Mouse (Mus musculus) MN1 (cell line): ENCODE results near the gene Wdsub1.

Experiments used
- DNase-seq: peaks from one replicate; pipeline ENCODE4 v3.0.0-alpha.2; 2016; ENCODE audit warnings: low spot score

Gene Wdsub1

DNA sequence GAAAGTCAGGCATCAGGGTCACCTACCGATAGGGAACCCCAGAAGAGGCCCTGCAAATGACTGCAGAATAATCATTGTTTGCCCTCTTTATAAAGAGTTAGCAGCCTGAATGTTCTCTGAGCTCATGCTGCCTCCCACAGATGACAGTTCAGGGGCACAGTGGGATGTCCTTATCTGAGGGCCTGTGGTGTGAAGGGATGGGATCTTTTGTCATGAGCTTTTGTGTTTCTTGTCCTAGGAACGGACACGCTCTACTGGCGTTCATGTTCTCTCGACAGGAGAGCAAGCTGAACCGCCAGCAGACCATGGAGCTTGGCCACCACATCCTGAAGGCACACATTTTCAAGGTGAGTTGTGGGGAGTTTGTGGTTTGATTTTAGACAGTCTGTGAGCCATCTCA lies 76.4 kb downstream of the Wdsub1 start:
- DNase-seq = no peak

DNA sequence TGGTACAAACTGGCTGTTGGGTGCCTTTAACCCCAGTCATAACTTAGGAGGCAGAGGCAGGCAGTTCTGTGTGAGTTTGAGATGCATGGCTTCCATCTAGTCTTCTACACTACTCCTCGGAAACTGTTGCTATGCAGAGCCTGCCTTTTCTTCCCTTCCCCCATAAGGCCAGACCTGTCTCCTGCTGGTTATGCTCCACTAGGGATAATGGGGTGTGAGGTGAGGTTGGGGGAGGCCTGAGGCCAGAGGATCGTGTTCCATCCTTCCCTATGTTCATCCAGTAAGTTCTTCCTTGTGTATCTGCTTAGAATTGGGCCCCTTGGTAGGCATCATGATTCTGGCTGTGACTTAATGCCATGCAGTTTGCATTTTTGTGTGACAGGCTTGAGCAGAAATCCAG lies 76.8 kb downstream of the Wdsub1 start:
- no peak for DNase-seq

DNA sequence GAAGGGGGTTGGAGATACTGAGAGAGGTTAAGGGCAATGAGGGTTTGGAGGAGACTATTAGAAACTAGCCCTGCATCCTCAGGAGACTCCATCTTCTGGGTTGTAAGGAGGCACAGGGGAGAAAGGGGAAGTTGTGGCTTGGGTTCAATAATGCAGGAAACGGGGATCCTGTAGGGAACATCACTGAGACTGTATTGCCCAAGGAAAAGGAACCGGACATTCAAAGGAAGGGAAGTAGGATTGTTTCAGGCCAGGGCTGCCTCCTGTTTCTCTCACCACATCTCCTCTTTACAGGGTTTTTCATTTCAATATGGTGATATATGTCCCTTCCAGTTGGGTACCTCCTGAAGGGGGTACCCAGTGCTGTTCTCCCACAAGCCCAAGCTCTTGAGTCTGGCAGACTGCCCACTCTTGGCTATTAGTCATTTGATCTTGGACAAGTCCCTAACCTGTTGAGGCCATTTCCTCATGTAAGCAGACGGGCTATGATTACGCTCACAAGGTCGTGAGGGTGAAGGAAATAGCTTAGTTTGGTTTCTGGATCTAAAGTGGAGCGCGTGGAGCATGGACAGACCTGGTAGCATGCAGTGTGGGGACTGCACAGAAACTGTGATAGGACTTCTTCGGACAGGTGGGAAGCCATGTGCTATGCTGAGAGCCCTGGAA lies 79.5 kb downstream of the Wdsub1 start:
- DNase-seq = no peak
